Comparison of ENCODE assay signal across 26 mouse cellular contexts in the genomic region with DNA sequence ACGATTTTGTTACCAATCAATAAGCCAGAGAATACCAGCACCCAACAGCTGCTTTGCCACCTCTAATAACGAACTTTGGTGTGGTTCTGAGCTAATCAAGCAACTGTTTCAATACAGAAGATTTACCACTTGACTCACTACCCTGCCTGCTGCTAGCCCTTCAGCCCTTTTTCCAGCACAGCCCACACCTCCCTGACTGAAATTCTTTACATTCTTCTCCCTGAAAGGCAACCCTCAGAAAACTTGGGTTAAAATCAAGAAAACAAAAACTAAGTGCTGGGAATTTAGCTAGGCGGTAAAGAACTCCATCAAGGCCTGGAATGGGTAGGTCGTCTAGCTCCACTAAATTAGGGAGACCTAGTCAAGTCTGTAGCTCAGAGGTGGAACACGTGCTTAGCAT. TPM values are rescaled to one million over a fixed set of nuclear protein-coding genes. Genes with fewer than 3 reads are reported as not detected.
DNase-seq lines count a peak whose midpoint lies in the region; ATAC-seq and TF ChIP-seq lines count a peak whose summit lies in the region.
"Had no signal": no experiment of that assay in that cellular context is flagged by ENCODE, and none has a peak within 500 bp of the region (broad histone marks: within the 10 kb centered on the region; RNA-seq: fewer than 3 reads in every experiment).

No protein-coding gene starts in this region.

- no peak for TF ChIP-seq CTCF in kidney, postnatal 0 days (IDR thresholded peaks at IDR 0.05; ENCODE audit: low read depth)
- no peak for TF ChIP-seq CTCF in hindbrain, postnatal 0 days (IDR thresholded peaks at IDR 0.05; ENCODE audit: low read depth)

- peaks cover 38% of the 10 kb centered on the region for H3K4me1 ChIP-seq in heart, embryonic 11.5 days (ENCODE audit: control insufficient read depth, insufficient read depth, low read length)
- H3K4me1 ChIP-seq in kidney, postnatal 0 days (replicated peaks; ENCODE audit: insufficient read depth, low read length), result peaks cover 8% of the 10 kb centered on the region
- no peaks in the 10 kb centered on the region for H3K4me1 ChIP-seq in hindbrain, postnatal 0 days (ENCODE audit: insufficient read depth, low read length)
- H3K4me1 ChIP-seq: midbrain, embryonic 12.5 days; neural tube, embryonic 15.5 days had no signal

- H3K9ac ChIP-seq in heart, embryonic 11.5 days (ENCODE audit: low read depth, low read length), result no peak overlapping the region
- H3K9ac ChIP-seq in kidney, postnatal 0 days (ENCODE audit: low read depth, low read length), result no peak overlapping the region
- H3K9ac ChIP-seq in hindbrain, postnatal 0 days (replicated peaks; ENCODE audit: low read length), result no peak overlapping the region
- H3K9ac ChIP-seq: heart, embryonic 15.5 days; limb, embryonic 13.5 days; liver, embryonic 12.5 days; midbrain, embryonic 12.5 days; neural tube, embryonic 15.5 days had no signal

- 59% methylated on average over 5 of the region's 5 CpGs for WGBS in heart, embryonic 11.5 days (ENCODE audit: insufficient replicate concordance)
- 42% methylated on average over 5 of the region's 5 CpGs for WGBS in kidney, postnatal 0 days
- WGBS in hindbrain, postnatal 0 days, result 80% methylated on average over 5 of the region's 5 CpGs

- H3K9me3 ChIP-seq in heart, embryonic 11.5 days (replicated peaks; ENCODE audit: control insufficient read depth, low read length), result no peaks in the 10 kb centered on the region
- no peaks in the 10 kb centered on the region for H3K9me3 ChIP-seq in kidney, postnatal 0 days (replicated peaks; ENCODE audit: low read length)
- no peaks in the 10 kb centered on the region for H3K9me3 ChIP-seq in hindbrain, postnatal 0 days (ENCODE audit: low read length)
- H3K9me3 ChIP-seq: heart, embryonic 15.5 days; hindbrain, embryonic 10.5 days; limb, embryonic 13.5 days; liver, embryonic 12.5 days; midbrain, embryonic 12.5 days; neural tube, embryonic 15.5 days had no signal

- DNase-seq in heart, adult 9 months (ENCODE audit: low spot score in 2 of 2), result no peak
- DNase-seq in kidney, postnatal 0 days (ENCODE audit: low spot score), result peak; percentile 49
- no peak for DNase-seq in kidney, adult 9 months
- peak; percentile 50 for DNase-seq in 3T3-L1 (ENCODE audit: low read depth, low spot score)
- peak; percentile 61 for DNase-seq in R1 (ENCODE audit: low read depth, low spot score)
- DNase-seq in thymus, postnatal 0 days (ENCODE audit: low spot score), result no peak
- no peak for DNase-seq in hindbrain, postnatal 0 days (ENCODE audit: low spot score)
- DNase-seq: adrenal gland, postnatal 36 days; B cell, adult 2 months; cerebellum, adult 9-11 months; kidney, postnatal 4 days; lung, adult 18-20 months; right cerebral cortex, adult 18-20 months; right cerebral cortex, postnatal 4 days; thymus, postnatal 25 days had no signal

- H3K27ac ChIP-seq in heart, embryonic 11.5 days (ENCODE audit: low read depth, low read length), result peak overlapping the region; percentile 54; the same call in 1 of the 2 replicates
- H3K27ac ChIP-seq in kidney, postnatal 0 days, result peak overlapping the region; percentile 81
- H3K27ac ChIP-seq in hindbrain, postnatal 0 days, result no peak overlapping the region
- H3K27ac ChIP-seq: heart, embryonic 15.5 days; hindbrain, embryonic 10.5 days; limb, embryonic 13.5 days; liver, embryonic 12.5 days; midbrain, embryonic 12.5 days; neural tube, embryonic 15.5 days had no signal

- no peak for ATAC-seq in heart, embryonic 11.5 days (replicated peaks; ENCODE audit: insufficient number of reproducible peaks, low FRiP score, low TSS enrichment)
- ATAC-seq in kidney, postnatal 0 days (replicated peaks; ENCODE audit: low FRiP score, low read depth), result no peak
- no peak for ATAC-seq in hindbrain, postnatal 0 days
- ATAC-seq: forebrain, embryonic 14.5 days; hindbrain, embryonic 16.5 days; intestine, embryonic 16.5 days; liver, embryonic 12.5 days had no signal

- no peaks in the 10 kb centered on the region for H3K27me3 ChIP-seq in heart, embryonic 11.5 days (ENCODE audit: control insufficient read depth, insufficient read depth, low read length)
- H3K27me3 ChIP-seq in kidney, postnatal 0 days (ENCODE audit: insufficient read depth, low read length), result no peaks in the 10 kb centered on the region
- H3K27me3 ChIP-seq in hindbrain, postnatal 0 days (ENCODE audit: insufficient read depth, low read length), result no peaks in the 10 kb centered on the region
- H3K27me3 ChIP-seq: CH12.LX; heart, embryonic 15.5 days; limb, embryonic 13.5 days; liver, embryonic 12.5 days; midbrain, embryonic 12.5 days; neural tube, embryonic 15.5 days had no signal

- no peak overlapping the region for H3K4me2 ChIP-seq in heart, embryonic 11.5 days
- no peak overlapping the region for H3K4me2 ChIP-seq in kidney, postnatal 0 days (ENCODE audit: low read length)
- no peak overlapping the region for H3K4me2 ChIP-seq in hindbrain, postnatal 0 days (ENCODE audit: low read depth, low read length)
- H3K4me2 ChIP-seq: heart, embryonic 15.5 days; limb, embryonic 13.5 days; liver, embryonic 12.5 days; midbrain, embryonic 12.5 days; neural tube, embryonic 15.5 days had no signal

- H3K36me3 ChIP-seq in heart, embryonic 11.5 days (ENCODE audit: control insufficient read depth, insufficient read depth, low read length), result no peaks in the 10 kb centered on the region
- no peaks in the 10 kb centered on the region for H3K36me3 ChIP-seq in kidney, postnatal 0 days (ENCODE audit: insufficient read depth, low read length)
- no peaks in the 10 kb centered on the region for H3K36me3 ChIP-seq in hindbrain, postnatal 0 days (ENCODE audit: insufficient read depth, low read length)
- H3K36me3 ChIP-seq: heart, embryonic 15.5 days; liver, embryonic 12.5 days had no signal

- H3K4me3 ChIP-seq in heart, embryonic 11.5 days (ENCODE audit: low read depth, low read length), result no peak overlapping the region
- no peak overlapping the region for H3K4me3 ChIP-seq in kidney, postnatal 0 days (replicated peaks; ENCODE audit: low read depth, low read length)
- no peak overlapping the region for H3K4me3 ChIP-seq in hindbrain, postnatal 0 days (ENCODE audit: low read length)
- H3K4me3 ChIP-seq: heart, embryonic 15.5 days; hindbrain, embryonic 10.5 days; limb, embryonic 13.5 days; liver, embryonic 12.5 days; midbrain, embryonic 12.5 days; neural tube, embryonic 15.5 days had no signal

RNA-seq across cellular contexts. Expression of a gene that starts 23.8 kb away (rescaled TPM):
- polyA plus RNA-seq in heart, embryonic 11.5 days (2014; fragmentation: Nextera tagmentation; extraction: Ambion mirVana), result 115 and 149 TPM in 2 replicates
- polyA plus RNA-seq in kidney, postnatal 0 days (2015; fragmentation: Nextera tagmentation; extraction: Ambion mirVana), result 165 and 170 TPM in 2 replicates
- polyA plus RNA-seq in thymus, postnatal 0 days (2015; fragmentation: Nextera tagmentation; extraction: Ambion mirVana), result 14.0 and 15.6 TPM in 2 replicates
- 127 and 129 TPM in 2 replicates for total RNA-seq in hindbrain, postnatal 0 days (2014; rRNA removed)
- 70.2 and 76.3 TPM in 2 replicates for polyA plus RNA-seq in hindbrain, postnatal 0 days (2015; fragmentation: Nextera tagmentation; extraction: Ambion mirVana)

RNA-seq across cellular contexts. Expression of a gene that starts 49.8 kb away (rescaled TPM):
- polyA plus RNA-seq in heart, embryonic 11.5 days (2014; fragmentation: Nextera tagmentation; extraction: Ambion mirVana), result 0.58 and 0.77 TPM in 2 replicates
- 0.25 and 0.31 TPM in 2 replicates for polyA plus RNA-seq in kidney, postnatal 0 days (2015; fragmentation: Nextera tagmentation; extraction: Ambion mirVana)
- polyA plus RNA-seq in thymus, postnatal 0 days (2015; fragmentation: Nextera tagmentation; extraction: Ambion mirVana), result 1.9 and 2.0 TPM in 2 replicates
- 53.9 and 60.7 TPM in 2 replicates for total RNA-seq in hindbrain, postnatal 0 days (2014; rRNA removed)
- polyA plus RNA-seq in hindbrain, postnatal 0 days (2015; fragmentation: Nextera tagmentation; extraction: Ambion mirVana), result 6.5 and 7.4 TPM in 2 replicates

RNA-seq across cellular contexts. Expression of a gene that starts 50.3 kb away (rescaled TPM):
- polyA plus RNA-seq in heart, embryonic 11.5 days (2014; fragmentation: Nextera tagmentation; extraction: Ambion mirVana), result 25.1 and 26.0 TPM in 2 replicates
- polyA plus RNA-seq in kidney, postnatal 0 days (2015; fragmentation: Nextera tagmentation; extraction: Ambion mirVana), result 30.1 and 34.5 TPM in 2 replicates
- 8.2 and 12.4 TPM in 2 replicates for polyA plus RNA-seq in thymus, postnatal 0 days (2015; fragmentation: Nextera tagmentation; extraction: Ambion mirVana)
- 79.8 and 108 TPM in 2 replicates for total RNA-seq in hindbrain, postnatal 0 days (2014; rRNA removed)
- polyA plus RNA-seq in hindbrain, postnatal 0 days (2015; fragmentation: Nextera tagmentation; extraction: Ambion mirVana), result 114 and 118 TPM in 2 replicates

RNA-seq across cellular contexts. Expression of a gene that starts 56.7 kb away (rescaled TPM):
- polyA plus RNA-seq in heart, embryonic 11.5 days (2014; fragmentation: Nextera tagmentation; extraction: Ambion mirVana), result 12.9 and 15.3 TPM in 2 replicates
- 50.5 and 51.2 TPM in 2 replicates for polyA plus RNA-seq in kidney, postnatal 0 days (2015; fragmentation: Nextera tagmentation; extraction: Ambion mirVana)
- 1.1 and 1.8 TPM in 2 replicates for polyA plus RNA-seq in thymus, postnatal 0 days (2015; fragmentation: Nextera tagmentation; extraction: Ambion mirVana)
- 22.5 and 27.1 TPM in 2 replicates for total RNA-seq in hindbrain, postnatal 0 days (2014; rRNA removed)
- polyA plus RNA-seq in hindbrain, postnatal 0 days (2015; fragmentation: Nextera tagmentation; extraction: Ambion mirVana), result 28.5 and 32.9 TPM in 2 replicates

Comparison
In these comparisons a context has a peak if more than half of its experiments do, and no peak if none do; other contexts are left out.
1. DNase-seq: peak in kidney, postnatal 0 days (single experiment), 3T3-L1 (single experiment) and R1 (single experiment); none in heart, adult 9 months (0 of 2), kidney, adult 9 months (single experiment), thymus, postnatal 0 days (single experiment) and hindbrain, postnatal 0 days (single experiment).